Mouse (Mus musculus) CD4-positive helper T cell, adult 2 months (primary cell): ENCODE results near the gene Xrra1.

Experiments used
- DNase-seq: peaks from one replicate; pipeline ENCODE4 v3.0.0-alpha.2; 2012; ENCODE audit warnings: low read depth, missing footprints, low spot score

The Xrra1 gene

DNA sequence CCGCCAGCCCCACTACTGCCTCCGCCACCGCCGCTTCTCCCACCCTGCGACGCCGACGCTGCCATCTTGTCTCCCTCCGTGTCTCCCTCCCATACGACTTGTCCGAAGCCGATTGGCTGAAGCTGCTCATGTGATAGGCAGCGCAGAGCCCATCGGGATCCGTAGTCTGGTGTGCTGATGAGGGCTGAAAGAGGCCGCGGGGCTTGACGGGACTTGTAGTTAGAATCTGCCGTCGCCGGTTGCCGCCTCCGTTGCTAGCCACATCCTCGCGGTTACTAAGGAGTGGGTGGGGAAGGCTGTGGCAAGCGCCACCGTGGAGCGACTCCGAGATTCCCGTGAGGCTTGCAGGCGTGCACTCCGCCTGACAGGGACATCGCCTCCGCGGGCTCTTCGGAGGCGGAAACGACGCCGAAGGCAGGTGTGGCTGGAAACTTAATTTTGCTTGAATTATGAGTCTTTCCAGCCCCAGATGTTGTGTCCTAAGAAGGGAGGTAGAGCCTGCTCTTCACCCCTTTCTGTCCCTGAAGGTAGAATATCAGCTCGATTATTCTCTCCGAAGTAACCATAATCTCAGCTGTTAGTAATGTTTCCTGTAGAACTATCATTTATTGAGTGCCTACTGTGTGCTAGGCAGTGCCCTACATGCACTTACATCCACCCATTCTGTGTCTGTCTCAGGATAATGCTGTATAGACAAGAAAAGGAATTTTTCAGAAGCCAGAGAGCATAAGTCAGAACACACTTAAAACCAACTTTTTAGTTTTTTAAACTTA, at the start of gene Xrra1:
Xrra1 (plus strand) TSS at position 304 of the 773 bp plus-strand sequence.
- DNase-seq, result peak; percentile 98

DNA sequence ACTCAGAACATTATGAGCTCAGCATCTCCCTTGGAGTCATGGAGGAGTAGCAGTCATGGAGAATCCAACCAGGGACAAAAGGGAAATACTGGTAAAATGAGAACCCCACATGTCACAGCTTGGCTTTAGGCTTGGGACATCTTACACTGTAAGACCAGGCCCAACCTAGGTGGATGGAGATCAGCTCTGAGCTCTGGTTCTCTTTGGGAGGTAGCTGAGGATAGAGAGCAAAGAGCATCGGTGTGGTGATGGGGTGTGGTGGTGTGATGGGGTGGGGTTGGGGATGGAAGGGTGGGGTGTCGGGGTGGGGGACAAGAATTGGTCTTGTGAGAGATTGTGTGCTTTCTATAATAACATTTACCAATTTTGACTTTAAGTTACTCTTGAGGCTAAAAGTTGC, 48.1 kb upstream of the Xrra1 start:
- no peak for DNase-seq

DNA sequence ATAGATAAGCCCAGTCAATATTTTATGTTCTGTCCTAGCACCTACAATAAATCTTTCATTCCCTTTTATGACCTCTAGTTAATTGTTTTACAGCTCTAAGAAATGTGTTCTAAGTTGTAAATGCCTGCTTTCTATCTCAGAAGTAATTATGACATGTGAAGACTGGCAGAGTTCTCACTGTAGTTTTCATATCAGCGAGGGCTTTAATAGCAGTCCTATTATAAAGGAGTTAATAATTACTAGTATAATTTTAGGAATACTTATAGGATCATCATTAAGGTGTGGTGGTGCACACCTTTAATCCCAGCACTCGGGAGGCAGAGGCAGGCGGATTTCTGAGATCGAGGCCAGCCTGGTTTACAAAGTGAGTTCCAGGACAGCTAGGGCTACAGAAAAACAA, 47.3 kb upstream of the Xrra1 start:
- DNase-seq, result no peak

DNA sequence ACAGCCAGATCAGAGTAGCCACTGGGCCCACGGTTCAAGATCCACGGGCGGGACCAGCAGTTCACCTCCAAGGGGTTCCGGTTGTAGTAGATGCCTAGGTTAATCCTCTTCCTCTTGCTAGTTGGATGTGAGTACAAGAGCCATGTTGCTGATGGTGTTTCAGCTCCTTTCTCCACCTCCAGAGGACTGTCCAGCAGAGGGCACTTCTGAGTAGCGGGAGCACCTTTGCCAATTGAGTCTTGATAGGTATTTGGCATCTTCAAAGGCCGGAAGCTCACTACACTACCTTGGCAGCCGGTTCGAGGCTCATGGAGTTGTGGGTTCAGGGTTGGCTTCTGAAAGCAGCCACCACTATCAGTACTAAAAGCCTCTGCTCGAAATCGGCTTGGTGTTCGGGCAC, 45.5 kb upstream of the Xrra1 start:
- DNase-seq, result peak; percentile 56

DNA sequence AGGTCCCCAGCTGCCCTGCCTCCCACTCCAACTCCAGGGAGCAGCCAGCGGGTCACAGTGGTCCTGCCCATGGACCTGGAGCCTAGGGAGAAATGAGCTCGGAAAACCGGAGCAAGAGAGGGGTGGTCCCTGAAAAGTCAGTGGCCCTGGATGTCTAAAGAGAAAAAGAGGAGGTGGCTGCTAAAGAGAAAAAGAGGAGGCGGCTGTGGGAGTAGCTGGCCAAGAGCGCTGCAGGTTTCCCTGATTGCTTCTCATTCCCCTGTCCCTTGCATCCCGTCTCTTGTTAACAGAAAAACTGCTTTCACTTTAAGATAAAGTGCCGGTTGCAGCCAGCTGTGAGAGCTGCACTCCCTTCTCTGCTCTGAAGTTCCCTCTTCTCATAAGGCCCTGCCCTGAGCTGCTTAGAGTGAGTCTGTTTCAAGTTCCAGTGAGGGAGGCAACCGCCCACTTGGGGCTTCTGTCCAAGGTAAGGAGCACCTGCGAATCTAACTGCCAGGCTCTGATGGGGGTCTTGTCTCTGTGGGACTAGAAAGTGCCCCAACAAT, 40.7 kb upstream of the Xrra1 start:
- DNase-seq, result peak; percentile 51

DNA sequence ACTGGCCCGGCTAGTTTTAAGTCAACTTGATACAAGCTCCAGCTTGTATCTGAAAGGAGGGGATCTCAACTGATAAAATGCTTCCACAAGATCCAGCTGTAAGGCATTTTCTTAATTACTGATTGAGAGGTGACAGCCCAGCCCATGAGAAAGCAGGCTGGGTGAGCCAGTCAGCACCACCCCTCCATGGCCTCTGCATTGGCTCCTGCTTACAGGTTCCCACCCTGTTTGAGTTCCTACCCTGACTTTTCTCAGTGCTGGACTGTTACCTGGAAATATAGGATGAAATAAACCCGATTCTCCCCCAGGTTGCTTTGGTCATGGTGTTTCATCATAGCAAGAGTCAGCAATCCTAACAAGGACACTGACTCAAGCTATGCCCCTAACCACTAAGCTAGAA, 37.0 kb upstream of the Xrra1 start:
- no peak for DNase-seq

DNA sequence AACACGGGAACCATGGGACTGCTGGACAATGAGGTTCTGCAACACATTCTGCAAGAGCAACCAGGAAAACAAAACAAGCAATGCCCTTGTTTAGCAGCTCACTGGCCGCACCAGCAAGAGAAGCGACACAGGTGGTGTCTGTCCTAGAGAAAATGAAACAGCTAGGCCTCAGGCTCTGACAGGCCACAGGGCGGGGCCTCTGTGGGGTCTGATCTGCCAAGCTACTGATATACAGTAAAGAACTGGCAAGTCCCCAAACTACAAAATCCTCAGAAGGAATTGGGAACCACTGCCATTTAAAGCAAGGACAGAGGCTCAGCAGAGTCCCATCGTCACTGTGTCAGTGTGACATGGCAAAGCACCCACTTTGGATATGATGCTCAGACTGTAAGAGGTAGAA, 36.5 kb upstream of the Xrra1 start:
- DNase-seq, result peak; percentile 55

DNA sequence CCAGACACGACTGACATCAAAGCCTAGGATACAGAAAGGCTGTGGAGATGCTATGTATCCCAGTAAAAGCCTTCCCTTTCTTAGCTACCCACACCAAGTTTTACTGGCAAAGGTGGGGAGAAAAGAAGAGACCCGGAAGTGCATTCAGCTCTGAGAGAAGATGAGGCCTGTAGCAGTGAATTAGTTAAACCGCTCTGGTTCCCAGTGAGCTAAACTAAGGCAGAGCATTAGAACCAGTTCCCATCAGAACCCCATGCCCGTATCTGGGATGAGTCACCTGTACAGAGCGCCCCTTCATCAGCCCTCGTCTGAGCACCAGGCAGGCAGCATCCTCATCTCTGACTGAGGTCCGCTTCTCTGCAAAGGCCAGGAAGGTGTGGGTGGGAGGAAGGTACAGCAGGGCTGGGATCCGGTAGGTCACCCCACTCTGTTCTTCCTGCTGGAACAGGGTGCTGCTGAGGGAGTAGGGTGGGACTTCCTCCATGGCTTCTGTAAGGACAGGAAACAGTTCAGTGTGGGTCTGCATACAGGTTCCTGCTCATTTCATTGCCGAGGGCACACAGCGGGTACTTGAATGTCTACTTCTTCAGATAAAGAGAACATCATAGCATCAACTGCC, 35.8 kb upstream of the Xrra1 start:
- DNase-seq, result peak; percentile 48

DNA sequence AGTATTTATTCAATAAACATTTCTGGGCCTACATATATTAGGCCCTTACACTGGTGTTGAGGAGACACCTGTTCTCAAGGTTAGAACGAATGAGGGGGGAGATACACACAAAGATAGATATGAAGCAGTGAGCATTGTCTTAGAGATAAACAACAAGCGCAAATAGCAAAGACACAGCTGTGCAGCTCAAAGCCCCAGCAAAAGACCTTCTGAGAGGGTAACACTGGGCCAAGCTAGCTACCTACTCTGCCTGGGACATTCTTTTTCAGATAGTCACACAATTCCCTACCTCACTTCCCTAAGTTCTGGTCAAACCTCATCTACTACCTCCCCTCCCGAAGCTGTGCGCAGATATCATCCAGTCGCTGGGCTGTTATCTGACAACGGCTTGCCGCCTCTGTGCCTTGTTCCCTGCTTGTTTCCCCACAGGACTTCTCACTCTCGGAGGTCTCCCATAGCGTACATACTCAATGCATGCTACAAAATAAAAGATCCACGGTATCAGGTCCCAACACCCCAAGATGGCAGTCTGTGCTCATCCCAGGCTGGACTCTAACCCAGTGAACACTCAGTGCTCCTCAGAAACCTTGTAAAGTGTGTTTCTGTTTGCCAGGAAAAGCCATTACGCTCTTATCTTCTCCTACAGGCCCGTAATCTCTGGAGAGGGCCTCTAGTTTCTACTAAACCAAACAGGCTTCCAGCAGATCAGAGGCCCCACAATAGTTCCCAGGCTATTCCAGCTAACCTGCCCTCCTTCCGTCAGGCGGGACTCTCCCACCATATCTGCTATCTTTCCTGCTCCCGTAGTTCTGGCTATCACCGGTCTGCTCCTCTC, 34.0 kb upstream of the Xrra1 start:
- no peak for DNase-seq

DNA sequence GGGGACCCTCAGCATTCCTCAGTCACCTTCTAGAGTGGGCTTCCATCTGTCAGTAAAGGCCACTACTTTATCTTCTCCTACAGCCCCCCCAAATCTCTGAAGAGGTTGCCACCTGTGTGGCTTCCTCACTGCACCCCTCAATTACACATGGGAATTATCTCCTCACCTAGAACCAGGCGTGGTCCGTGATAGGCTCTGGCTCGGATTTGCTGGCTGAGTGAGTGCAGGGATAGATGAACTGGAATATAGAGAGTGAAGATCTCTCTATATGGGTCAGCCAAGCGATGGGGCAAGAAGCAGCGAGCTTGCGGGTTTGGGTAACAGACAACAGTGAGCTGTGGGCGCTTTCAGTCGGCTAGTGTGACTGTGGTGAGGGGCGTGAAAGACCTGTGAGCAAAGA, 33.4 kb upstream of the Xrra1 start:
- DNase-seq, result no peak

DNA sequence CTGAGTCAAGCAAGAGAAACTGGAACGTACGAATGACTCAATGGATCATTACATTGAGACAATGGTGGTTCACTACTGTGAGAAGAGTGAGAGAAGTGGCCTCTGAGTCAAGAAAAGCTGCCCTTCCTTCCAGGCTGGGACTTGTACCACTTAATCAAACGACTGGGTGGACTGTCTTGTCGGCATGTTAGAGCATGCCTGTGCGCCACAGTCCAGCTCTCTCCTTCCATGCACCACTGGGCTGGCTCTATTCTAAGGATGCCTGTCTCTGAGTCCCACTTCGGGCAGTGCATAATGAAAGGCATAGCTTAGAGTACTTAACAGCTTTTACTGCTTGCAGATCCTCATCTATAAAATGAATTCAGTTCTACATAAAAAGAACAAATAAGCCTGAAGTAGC, 32.8 kb upstream of the Xrra1 start:
- no peak for DNase-seq

DNA sequence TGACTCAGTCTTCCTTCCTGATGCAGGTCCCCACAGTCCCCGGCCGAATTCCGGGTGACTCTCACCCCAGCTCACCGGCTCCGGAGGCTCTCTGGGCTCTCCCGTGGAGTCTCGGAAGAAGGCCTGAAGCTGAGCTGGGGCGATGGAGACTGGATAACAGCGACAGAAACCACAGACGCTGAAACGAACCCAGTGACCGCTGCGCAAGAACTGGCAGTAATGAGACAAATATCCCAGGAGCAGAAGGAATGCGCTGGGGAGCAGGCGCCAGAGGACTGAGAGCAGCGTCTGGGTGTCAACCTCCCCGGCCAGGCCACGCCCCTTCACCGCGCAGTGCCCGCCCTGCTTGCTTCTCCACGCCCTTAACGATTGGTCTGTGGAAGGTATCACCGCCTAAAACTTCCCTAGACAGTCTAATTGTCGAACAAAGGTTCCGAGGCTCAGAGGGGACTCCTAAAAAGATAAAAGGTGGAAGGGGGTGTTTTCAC, 30.8 kb upstream of the Xrra1 start, which contains the start of gene Neu3:
Neu3 (minus strand) TSS at position 335 of the 488 bp plus-strand sequence.
- DNase-seq, result peak; percentile 88

DNA sequence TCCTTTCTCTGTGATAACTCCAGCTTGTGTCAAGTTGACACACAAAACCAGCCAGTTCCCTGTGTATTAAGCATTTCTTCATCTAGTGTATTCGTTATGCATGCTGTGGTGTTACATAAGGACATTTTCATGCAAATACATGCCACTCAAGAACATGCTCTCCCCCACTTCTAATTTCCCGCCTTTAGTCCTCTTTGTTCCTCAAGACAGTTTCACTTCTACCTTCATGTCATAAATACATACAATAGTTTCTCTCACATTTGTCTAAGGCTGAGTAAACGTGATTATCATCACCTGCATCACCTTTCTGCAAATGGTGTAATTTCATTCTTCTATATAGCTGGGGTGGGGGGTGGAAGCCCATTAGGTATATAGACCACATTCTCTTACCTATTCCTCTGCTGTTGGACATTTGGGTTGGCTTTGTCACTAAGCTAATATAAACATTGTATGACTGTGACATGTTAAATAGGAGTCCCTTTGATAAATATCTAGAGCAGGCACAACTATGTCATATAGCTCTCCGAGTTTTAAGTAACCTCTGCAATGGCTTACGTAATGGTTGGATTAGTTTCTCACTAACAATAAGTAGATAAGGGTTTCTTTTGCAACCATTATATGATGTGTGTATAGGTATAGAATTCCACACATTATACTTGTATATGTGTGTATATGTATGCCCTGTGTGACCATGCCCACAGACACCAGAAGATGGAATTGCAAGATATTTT, 25.6 kb upstream of the Xrra1 start:
- DNase-seq, result no peak

DNA sequence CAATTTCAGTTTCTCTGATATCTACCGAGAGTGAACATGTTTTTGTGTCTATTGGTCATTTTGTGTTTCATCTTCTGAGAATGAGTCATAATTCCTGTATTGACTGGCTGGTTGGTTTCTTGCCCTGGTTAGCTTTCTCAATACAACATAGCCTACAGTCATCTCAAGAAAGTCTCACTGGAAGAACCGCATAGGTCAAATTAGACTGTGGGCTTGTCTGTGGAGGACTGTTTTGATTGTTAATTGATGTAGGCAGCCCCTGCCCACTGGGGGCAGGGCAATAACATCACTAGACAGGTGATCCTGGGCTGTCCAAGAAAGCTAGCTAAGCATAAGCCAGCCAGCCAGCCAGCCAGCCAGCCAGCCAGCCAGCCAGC, 25.1 kb upstream of the Xrra1 start:
- peak; percentile 71 for DNase-seq

DNA sequence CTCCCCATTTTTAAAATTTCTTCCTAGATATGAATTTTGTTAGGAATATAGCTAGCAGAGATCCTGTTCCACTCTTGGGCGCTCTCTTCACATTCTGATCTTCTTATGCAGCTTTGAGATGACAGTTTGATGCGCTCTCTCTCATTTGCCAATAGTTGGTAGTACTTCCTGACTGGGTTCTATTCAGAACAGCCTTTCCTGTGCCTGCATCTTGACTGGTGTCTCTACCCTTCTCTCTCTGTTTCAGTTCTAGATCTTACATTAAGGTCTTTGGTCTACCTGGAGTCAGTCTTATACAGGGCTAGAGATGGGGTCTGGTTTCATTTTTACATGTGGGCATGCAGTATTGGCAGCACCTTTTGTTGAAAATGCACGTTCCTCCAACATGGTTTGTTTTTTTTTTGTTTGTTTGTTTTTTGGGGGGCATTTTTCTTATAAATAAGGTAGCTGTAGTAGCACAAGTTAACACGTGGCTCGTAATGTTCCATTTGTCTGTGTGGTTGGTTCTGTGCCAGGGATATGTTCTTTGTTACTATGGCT, 24.5 kb upstream of the Xrra1 start:
- no peak for DNase-seq

DNA sequence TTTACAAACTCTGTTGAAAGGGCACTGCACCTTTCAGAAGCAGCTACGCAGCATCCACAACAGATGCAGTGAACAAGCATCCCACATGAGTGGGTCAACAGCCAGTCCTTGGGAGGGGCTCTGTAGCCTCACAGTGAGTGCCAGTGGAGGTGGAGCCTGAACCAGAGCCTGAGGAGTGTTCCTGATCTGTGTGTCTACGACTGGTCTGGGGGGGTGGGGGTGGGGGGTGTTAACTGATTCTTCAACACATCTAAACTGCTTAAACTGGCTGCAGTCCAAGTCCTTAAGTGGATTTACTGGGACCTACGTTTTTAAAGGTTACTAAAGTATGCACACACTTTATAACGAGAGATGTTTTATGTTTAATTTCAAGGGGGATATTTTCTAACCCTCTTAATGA, 22.1 kb upstream of the Xrra1 start:
- DNase-seq, result no peak

DNA sequence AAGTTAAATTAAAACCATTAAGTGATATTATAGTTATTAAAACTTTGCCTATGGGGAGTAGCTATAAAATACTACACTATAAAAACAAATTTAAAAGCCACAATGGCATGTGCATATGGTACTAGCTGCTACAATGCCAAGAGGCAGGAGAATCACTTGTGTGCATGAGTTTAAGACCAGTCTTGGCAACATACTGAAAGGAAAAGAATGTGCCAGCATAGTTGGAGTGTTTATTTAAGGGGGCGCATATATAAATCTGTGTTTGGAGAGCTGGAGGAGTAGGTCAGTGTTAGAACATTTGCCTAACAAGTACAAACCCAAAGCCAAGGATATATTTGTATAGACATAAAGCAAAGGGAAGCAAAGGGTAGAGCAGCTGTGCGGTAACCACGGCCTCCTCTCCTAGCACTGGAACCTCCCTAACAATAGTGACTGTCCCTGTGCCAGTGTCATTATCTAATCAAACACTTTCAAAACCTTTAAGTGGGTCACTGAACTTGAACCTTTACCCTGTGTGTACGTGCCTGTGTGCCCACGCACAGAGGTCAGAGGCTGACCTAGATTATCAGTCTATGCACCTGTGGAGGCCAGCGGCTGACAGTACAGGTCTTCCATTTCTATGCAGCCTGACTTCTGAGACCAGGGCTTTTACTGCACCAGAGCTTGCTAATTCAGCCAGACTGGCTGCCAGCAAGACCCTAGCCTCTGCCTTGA, 21.4 kb upstream of the Xrra1 start:
- DNase-seq, result no peak

DNA sequence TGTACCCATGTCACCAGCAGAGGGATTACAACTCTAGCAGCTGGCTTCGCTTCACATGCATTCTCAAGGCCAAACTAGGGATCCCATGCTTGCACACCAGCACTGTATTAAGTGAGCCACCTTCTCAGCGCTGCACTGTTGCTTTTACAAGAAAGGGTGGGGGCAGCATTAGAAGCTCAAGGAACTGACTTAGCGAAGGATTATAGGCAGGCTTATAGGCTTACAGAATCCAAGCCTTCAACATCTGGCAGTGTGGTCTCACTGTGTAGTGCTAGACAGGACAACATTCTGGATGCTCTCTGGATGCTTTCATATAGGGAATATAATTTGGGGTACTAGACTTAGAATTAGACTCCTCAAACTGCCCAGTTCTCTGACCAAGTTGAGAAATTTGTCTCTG, 20.7 kb upstream of the Xrra1 start:
- no peak for DNase-seq

DNA sequence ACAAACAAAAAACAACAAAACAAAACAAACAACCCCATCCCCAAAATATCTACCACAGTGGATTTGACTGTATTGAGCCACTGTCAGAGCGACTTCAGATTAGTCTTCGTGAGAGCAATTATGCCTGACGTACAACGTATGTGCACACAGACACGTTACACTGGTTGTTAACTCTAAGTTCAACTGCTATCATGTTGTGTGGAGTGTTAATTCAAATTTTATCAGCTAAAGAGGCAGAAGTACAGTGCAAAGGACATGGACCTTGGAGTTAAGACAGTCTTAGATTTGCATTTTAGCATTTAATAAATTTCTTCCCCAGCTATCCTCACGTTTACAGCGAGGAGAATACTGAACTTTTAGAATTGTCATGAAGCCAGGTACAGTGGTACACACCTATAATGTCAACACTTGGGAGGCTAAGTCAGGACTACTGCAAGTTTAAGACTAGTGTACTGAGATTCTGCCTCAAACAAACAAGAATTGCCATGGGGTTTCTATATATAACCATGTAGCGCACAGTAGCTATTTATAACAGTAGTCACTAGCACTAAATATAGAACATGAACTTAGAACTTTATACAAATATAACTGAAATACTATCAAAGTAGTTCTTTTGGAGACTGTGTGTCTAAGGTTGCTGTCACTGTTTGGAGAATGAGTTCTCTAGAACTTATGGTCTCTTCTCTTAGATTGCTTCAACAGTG, 13.2 kb upstream of the Xrra1 start:
- no peak for DNase-seq

DNA sequence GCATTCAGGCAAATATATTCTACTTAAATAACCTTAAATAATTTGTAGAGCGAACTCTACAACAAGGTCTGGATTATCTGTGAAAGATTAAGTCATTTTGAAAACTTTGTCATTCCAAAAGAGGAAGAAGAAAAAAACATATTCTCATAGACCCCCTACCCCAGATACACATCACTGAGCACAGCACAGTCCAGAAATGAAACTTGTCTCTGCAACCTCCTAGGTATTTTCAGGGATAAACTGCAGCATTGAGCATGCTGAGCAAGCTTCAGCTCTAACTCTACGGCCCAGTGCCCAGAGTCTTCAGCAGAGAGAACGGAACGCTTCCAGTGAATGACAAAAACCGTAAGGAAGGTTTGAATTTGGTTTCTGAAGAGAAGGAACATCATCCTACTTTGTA, 8.4 kb upstream of the Xrra1 start:
- no peak for DNase-seq
